Mouse (Mus musculus) olfactory bulb, adult 2 months (tissue): ENCODE measurements around the gene Sp6.

Source experiments
- CTCF ChIP-seq: fragments of 200-500 bp; IDR thresholded peaks from 2 replicates; pipeline ENCODE4 v1.5.1; 2012; ENCODE audit warnings: low read depth, mild to moderate bottlenecking, low read length, moderate library complexity; ENCODE audit not compliant: insufficient read depth
- POLR2A ChIP-seq: fragments of 200-500 bp; IDR thresholded peaks from 2 replicates; pipeline ENCODE4 v1.6.1; 2012; ENCODE audit warnings: mild to moderate bottlenecking, low read depth, low read length, moderate library complexity; ENCODE audit not compliant: insufficient read depth

DNA sequence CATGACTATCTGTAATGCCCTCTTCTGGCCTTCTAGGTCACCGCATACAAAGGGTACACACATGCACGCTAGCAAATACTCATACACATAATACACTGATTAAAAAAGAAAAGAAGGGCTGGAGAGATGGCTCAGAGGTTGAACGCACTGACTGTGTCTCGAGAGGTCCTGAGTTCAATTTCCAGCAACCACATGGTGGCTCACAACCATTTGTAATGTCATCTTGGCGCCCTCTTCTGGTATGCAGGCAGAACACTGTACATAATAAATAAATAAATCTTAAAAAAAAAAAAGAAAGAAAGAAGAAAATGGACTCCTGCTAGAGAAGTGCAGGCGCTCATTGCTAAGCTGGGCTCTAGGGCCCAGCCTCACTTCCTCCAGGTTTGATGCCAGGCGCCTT, 32.7 kb downstream of the Sp6 start:
- TF ChIP-seq CTCF (no peak), POLR2A (no peak)
